Mouse (Mus musculus) ES-Bruce4 (cell line): ENCODE results near the gene Ankrd12. TPM values are rescaled to one million over a fixed set of nuclear protein-coding genes. Genes with fewer than 3 reads are reported as not detected.

Source experiments
- H3K27ac ChIP-seq: 2 replicates; pipeline ENCODE4 v1.5.1; 2012; ENCODE audit warnings: low read length, inconsistent platforms; ENCODE audit not compliant: insufficient read depth
- H3K27me3 ChIP-seq: 2 replicates; pipeline ENCODE4 v1.6.1; 2012; ENCODE audit warnings: mild to moderate bottlenecking, low read length, inconsistent platforms; ENCODE audit not compliant: control insufficient read depth, poor library complexity, insufficient read depth, severe bottlenecking
- H3K36me3 ChIP-seq: 2 replicates; pipeline ENCODE4 v1.6.1; 2012; ENCODE audit warnings: inconsistent platforms, mild to moderate bottlenecking, low read length, moderate library complexity; ENCODE audit not compliant: control insufficient read depth, poor library complexity, insufficient read depth, severe bottlenecking
- H3K4me1 ChIP-seq: one replicate; pipeline ENCODE4 v1.8.1; 2011; ENCODE audit warnings: low read length; ENCODE audit not compliant: control insufficient read depth, insufficient read depth
- H3K4me3 ChIP-seq: 2 replicates; pipeline ENCODE4 v1.5.1; 2011; ENCODE audit warnings: low read depth, mild to moderate bottlenecking, low read length
- H3K9ac ChIP-seq: 2 replicates; pipeline ENCODE4 v1.6.1; 2012; ENCODE audit warnings: low read depth, mild to moderate bottlenecking, inconsistent platforms; ENCODE audit not compliant: poor library complexity, severe bottlenecking
- H3K9me3 ChIP-seq: replicated peaks from 2 replicates; pipeline ENCODE4 v1.6.1; 2012; ENCODE audit warnings: mild to moderate bottlenecking, low read length, inconsistent platforms; ENCODE audit not compliant: control insufficient read depth, poor library complexity, insufficient read depth, severe bottlenecking
- CTCF ChIP-seq: IDR thresholded peaks from one replicate; pipeline ENCODE4 v1.8.1; 2011; ENCODE audit warnings: low read depth, low read length
- EP300 ChIP-seq: IDR thresholded peaks from 2 replicates; pipeline ENCODE4 v1.6.1; 2011; ENCODE audit warnings: low read depth, low read length; ENCODE audit not compliant: insufficient read depth
- POLR2A ChIP-seq: IDR thresholded peaks from one replicate; pipeline ENCODE4 v1.8.1; 2011; ENCODE audit warnings: low read length; ENCODE audit not compliant: insufficient read depth
- polyA plus RNA-seq: library from polyadenylated mRNA; stranded (reverse); fragments of >200 nt; gene quantifications from 2 replicates; pipeline ENCODE4 v1.2.4, GENCODE M21; 2011; ENCODE audit warnings: low read depth; ENCODE audit not compliant: missing spikeins, insufficient read depth, insufficient read length

Ankrd12 gene
- polyA plus RNA-seq, 1 experiment = 21.8 TPM

DNA sequence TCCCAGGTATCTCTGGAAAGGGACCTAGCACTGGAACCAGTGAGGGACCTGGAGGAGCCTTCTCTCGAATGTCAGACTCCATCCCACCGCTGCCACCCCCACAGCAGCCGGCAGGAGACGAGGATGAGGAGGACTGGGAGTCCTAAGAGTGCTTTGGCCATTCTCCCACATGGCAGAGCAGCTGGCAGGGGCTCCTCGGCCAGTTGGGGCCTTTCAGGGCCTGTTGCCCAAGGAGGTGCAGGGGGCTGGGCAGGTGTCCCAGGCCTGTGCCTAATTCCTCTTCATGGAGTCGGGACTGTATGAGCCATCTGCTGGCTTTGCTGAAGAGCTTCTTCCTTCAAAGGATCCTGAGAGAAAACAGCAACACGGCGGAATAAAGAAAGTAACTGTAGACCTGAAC lies 42.1 kb upstream of the Ankrd12 start:
- TF ChIP-seq POLR2A = no peak
- no peak for TF ChIP-seq CTCF
- TF ChIP-seq EP300 = no peak
- no peak overlapping the region for H3K27ac ChIP-seq
- H3K9ac ChIP-seq = no peak overlapping the region
- H3K9me3 ChIP-seq = no peaks in the 10 kb centered on the region
- no peaks in the 10 kb centered on the region for H3K4me1 ChIP-seq
- H3K36me3 ChIP-seq = peaks cover 8% of the 10 kb centered on the region
- no peak overlapping the region for H3K4me3 ChIP-seq
- H3K27me3 ChIP-seq = no peaks in the 10 kb centered on the region

DNA sequence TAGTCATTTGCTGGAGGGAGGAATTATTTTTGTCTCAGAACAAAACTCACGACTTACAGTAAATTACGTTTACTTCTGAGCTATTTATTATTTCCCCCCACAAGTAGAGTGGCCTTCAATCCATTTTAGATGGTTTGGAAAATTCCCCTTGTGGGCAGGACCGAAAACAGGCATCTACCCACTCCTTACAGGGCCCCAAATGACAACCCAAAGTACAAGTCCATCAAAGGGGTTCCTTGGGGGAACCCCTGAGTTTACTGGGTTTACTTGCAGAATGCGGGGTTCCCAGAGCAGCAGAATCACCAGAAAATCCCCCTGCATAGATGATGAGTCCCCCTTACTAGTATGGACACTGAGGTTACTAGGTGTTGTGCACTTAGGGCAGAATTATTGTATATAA lies 35.3 kb upstream of the Ankrd12 start:
- H3K4me3 ChIP-seq = 0 out of 2 replicates have a peak overlapping the region, but pooled peaks have one; percentile 74
- H3K36me3 ChIP-seq = no peaks in the 10 kb centered on the region
- peaks cover 2% of the 10 kb centered on the region for H3K4me1 ChIP-seq
- TF ChIP-seq EP300 = no peak
- TF ChIP-seq POLR2A = no peak
- no peak for TF ChIP-seq CTCF
- H3K9me3 ChIP-seq = no peaks in the 10 kb centered on the region
- H3K27ac ChIP-seq = no peak overlapping the region
- H3K27me3 ChIP-seq = no peaks in the 10 kb centered on the region
- peak overlapping the region; percentile 78 for H3K9ac ChIP-seq

DNA sequence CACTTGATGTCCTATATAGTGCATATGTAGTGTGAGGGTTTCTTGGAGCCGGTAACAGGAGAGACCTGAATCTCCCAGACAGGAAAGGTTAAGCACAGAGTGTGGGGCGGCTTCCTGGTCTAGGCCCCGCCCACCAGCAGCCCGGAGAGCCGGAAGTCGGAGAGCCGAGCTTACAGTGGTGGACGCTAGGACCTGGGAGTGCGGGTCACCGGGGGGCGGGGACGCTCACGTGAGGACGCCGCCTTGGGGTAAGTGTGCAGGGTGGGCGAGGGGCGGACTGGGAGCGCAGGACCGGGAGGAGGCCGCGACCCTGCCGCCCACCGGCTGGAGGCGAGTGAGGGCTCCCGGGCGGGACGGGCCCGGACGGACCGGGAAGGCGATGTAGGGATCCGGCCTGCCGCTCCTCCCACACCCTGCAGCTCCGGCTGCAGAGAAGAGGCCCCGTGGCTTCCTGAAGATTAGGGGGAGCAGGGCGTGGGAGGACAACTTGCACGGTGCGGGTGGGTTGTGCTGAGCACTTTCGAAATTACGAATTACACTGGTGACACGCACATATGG lies 34.6 kb upstream of the Ankrd12 start, which contains the start of gene Washc1:
TSS of gene Washc1 (plus strand) at position 144 of the 558 bp plus-strand sequence.
- peaks cover 2% of the 10 kb centered on the region for H3K4me1 ChIP-seq
- no peaks in the 10 kb centered on the region for H3K9me3 ChIP-seq
- H3K9ac ChIP-seq = peak within 1 kb of the TSS; percentile 78
- TF ChIP-seq POLR2A = peak; percentile 18
- TF ChIP-seq EP300 = peak; percentile 61; the same call in 1 of the 2 replicates
- TF ChIP-seq CTCF = no peak
- no peaks in the 10 kb centered on the region for H3K27me3 ChIP-seq
- H3K36me3 ChIP-seq = no peaks in the 10 kb centered on the region
- H3K4me3 ChIP-seq = peak within 1 kb of the TSS; percentile 74
- no peak within 1 kb of the TSS for H3K27ac ChIP-seq

DNA sequence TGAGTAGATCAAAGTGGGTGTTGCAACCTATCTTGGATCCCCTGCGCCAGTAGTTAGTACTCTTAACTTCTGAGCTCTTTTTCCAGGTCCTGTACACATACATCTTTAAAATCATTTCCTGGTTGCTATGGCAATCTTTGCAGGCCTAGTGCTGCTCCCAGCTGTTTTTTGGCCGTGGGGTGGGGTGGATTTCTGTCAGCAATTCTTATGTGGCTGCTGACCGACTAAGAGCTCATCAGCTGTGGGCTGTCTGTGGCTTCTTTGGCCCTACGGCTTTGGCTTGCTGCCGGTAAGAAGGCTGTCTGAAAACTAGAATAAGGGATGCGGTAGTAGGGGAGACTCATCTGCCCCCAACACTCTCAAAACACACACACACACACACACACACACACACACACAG lies 33.9 kb upstream of the Ankrd12 start:
- H3K27ac ChIP-seq = no peak overlapping the region
- no peaks in the 10 kb centered on the region for H3K27me3 ChIP-seq
- H3K9ac ChIP-seq = peak overlapping the region; percentile 78
- no peak for TF ChIP-seq POLR2A
- H3K36me3 ChIP-seq = no peaks in the 10 kb centered on the region
- H3K9me3 ChIP-seq = no peaks in the 10 kb centered on the region
- H3K4me3 ChIP-seq = peak overlapping the region; percentile 10; the same call in 1 of the 2 replicates
- H3K4me1 ChIP-seq = peaks cover 2% of the 10 kb centered on the region

DNA sequence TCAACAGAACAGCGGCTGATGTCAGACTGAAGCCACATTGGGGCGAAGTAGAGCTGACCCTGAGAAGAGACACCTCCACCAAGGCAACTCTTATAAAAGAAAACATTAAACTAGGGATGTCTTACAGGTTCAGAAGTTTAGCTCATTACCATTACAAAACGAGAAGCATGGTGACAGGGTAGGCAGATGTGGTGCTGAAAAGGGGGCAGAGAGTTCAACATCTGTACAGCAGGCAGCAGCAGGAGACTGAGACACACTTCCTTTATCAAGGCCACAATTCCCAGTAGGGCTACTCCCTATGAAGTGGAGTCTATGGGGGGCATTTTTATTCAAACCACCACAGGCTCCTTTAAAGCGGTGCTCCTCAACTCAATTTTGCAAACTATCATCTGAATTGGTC lies 31.3 kb upstream of the Ankrd12 start:
- Histone ChIP-seq H3K4me1 (peaks cover 2% of the 10 kb centered on the region), H3K36me3 (no peaks in the 10 kb centered on the region)

DNA sequence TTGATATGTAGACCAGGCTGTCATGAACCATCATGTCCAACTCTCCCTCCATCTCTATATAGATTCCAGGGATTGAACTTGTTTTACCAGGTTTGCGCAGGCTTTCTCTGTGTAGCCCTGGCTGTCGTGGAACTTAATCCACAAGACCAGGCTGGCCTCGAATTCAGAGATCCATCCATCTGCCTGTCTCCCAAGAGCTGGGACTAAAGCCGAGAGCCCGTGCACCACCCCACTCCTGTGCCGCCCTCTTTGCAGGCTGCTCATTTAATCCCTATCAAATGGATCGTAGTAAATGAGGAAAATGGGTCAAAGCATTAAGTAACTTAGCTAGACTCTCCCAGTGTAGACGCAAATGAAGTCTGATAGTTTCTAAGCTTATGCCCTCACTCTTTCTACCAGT lies 30.6 kb upstream of the Ankrd12 start:
- no peak for TF ChIP-seq EP300
- no peak for TF ChIP-seq CTCF
- TF ChIP-seq POLR2A = no peak
- H3K4me3 ChIP-seq = no peak overlapping the region
- H3K27me3 ChIP-seq = no peaks in the 10 kb centered on the region
- H3K36me3 ChIP-seq = no peaks in the 10 kb centered on the region
- no peak overlapping the region for H3K9ac ChIP-seq
- no peaks in the 10 kb centered on the region for H3K9me3 ChIP-seq
- H3K27ac ChIP-seq = no peak overlapping the region
- peaks cover 2% of the 10 kb centered on the region for H3K4me1 ChIP-seq

More for the DNA sequence above, 31.3 kb upstream of the Ankrd12 start:
- Histone ChIP-seq H3K4me3 (no peak overlapping the region), H3K9ac (no peak overlapping the region), H3K27me3 (no peaks in the 10 kb centered on the region), H3K27ac (no peak overlapping the region), H3K9me3 (no peaks in the 10 kb centered on the region)
- TF ChIP-seq EP300 = 0 out of 2 replicates have a peak, but pooled peaks have one; percentile 52
- no peak for TF ChIP-seq POLR2A
- TF ChIP-seq CTCF = no peak
